Mouse (Mus musculus): ENCODE measurements at regions not wholly inside any gene's neighbourhood (a gene's known extent, or its start where the extent isn't known, plus 50 kb on each side); places are given as distances from the start of the nearest gene placed in this dataset.

DNA sequence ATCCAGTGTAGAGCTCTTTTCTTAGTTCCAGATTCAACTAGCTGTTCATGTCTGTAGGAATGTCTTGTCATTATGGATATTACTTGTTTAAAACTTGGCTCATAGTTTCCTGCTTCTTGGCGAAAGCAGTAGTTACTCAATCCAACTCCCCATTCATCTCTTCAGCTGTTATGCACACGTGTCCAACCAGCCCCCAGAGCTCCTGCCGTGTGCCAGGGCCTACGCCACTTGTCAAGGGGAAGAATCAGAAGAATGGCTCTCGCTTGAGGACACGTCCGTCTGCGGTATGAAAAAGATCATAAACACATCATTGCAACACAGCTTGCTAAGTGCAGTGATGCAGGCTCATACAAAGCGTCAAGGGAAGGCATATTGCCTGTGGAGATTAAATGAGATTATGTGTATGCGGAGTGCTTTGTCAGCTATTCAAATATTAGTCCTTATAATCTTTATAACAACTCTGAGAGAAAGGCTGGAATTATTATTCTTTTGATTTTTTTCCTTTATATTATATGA, 223.0 kb upstream of the Chd6 start:
- no peak overlapping the region for H3K27ac ChIP-seq
- H3K4me2 ChIP-seq (ENCODE audit: low read depth, low read length): no peak overlapping the region
- H3K9ac ChIP-seq (replicated peaks; ENCODE audit: low read length): no peak overlapping the region
- no peaks in the 10 kb centered on the region for H3K9me3 ChIP-seq (ENCODE audit: low read length)
- no peak for ATAC-seq
- no peaks in the 10 kb centered on the region for H3K27me3 ChIP-seq (ENCODE audit: insufficient read depth, low read length)
- peak; percentile 27 for DNase-seq (ENCODE audit: low spot score)
- WGBS: 62% methylated on average over 10 of the region's 10 CpGs
- H3K4me3 ChIP-seq (ENCODE audit: low read length): no peak overlapping the region
- no peaks in the 10 kb centered on the region for H3K36me3 ChIP-seq (ENCODE audit: insufficient read depth, low read length)
- H3K4me1 ChIP-seq (ENCODE audit: insufficient read depth, low read length): no peaks in the 10 kb centered on the region
- TF ChIP-seq CTCF (IDR thresholded peaks at IDR 0.05; ENCODE audit: low read depth): no peak

DNA sequence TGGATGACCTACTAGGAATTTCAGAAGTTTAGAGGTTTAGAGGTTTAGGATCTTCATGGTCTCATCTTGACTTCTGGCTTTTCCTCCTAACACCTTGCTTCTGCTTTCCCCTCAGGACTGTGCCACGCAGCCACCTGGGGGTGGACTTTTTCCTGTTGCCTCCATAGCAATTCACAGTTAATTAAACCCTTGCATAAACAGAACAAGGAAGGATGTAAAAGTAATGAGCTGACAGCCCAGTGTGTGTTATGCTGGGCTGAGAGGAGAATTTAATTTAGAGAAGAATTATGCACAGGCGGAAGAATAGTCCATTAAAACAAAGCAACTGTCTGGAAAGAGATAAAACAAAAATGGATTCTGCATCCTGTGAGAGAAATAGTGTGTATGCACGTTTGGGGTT, 193.9 kb upstream of the Chd6 start:
- no peaks in the 10 kb centered on the region for H3K36me3 ChIP-seq (ENCODE audit: insufficient read depth, low read length)
- no peak overlapping the region for H3K4me2 ChIP-seq (ENCODE audit: low read depth, low read length)
- H3K27me3 ChIP-seq (ENCODE audit: insufficient read depth, low read length): no peaks in the 10 kb centered on the region
- no peak for TF ChIP-seq CTCF (IDR thresholded peaks at IDR 0.05; ENCODE audit: low read depth)
- H3K4me1 ChIP-seq (ENCODE audit: insufficient read depth, low read length): no peaks in the 10 kb centered on the region
- H3K27ac ChIP-seq: no peak overlapping the region
- no peak overlapping the region for H3K9ac ChIP-seq (replicated peaks; ENCODE audit: low read length)
- ATAC-seq (no peak), DNase-seq (ENCODE audit: low spot score) (no peak)
- 43% methylated on average over 3 of the region's 3 CpGs for WGBS
- H3K9me3 ChIP-seq (ENCODE audit: low read length): no peaks in the 10 kb centered on the region
- H3K4me3 ChIP-seq (ENCODE audit: low read length): no peak overlapping the region

- Histone ChIP-seq H3K4me1 (ENCODE audit: insufficient read depth, low read length) (no peaks in the 10 kb centered on the region), H3K27me3 (ENCODE audit: insufficient read depth, low read length) (no peaks in the 10 kb centered on the region), H3K9me3 (ENCODE audit: low read length) (no peaks in the 10 kb centered on the region), H3K9ac (replicated peaks; ENCODE audit: low read length) (no peak overlapping the region), H3K36me3 (ENCODE audit: insufficient read depth, low read length) (no peaks in the 10 kb centered on the region), H3K4me2 (ENCODE audit: low read depth, low read length) (no peak overlapping the region), H3K27ac (no peak overlapping the region), H3K4me3 (ENCODE audit: low read length) (no peak overlapping the region)
- ATAC-seq (no peak), DNase-seq (ENCODE audit: low spot score) (no peak)
- 65% methylated on average over 9 of the region's 9 CpGs for WGBS
- no peak for TF ChIP-seq CTCF (IDR thresholded peaks at IDR 0.05; ENCODE audit: low read depth)
Measured at GRCm38 (mm10) chr2:161268861-161269413, 160.1 kb upstream of the Chd6 start.

- H3K27me3 ChIP-seq (ENCODE audit: insufficient read depth, low read length): no peaks in the 10 kb centered on the region
- no peak overlapping the region for H3K9ac ChIP-seq (replicated peaks; ENCODE audit: low read length)
- no peak overlapping the region for H3K27ac ChIP-seq
- H3K9me3 ChIP-seq (ENCODE audit: low read length): no peaks in the 10 kb centered on the region
- no peak for TF ChIP-seq CTCF (IDR thresholded peaks at IDR 0.05; ENCODE audit: low read depth)
- DNase-seq (ENCODE audit: low spot score): no peak
- no peaks in the 10 kb centered on the region for H3K4me1 ChIP-seq (ENCODE audit: insufficient read depth, low read length)
- ATAC-seq: no peak
- 27% methylated on average over 5 of the region's 5 CpGs for WGBS
- no peaks in the 10 kb centered on the region for H3K36me3 ChIP-seq (ENCODE audit: insufficient read depth, low read length)
- no peak overlapping the region for H3K4me2 ChIP-seq (ENCODE audit: low read depth, low read length)
- no peak overlapping the region for H3K4me3 ChIP-seq (ENCODE audit: low read length)
Measured at GRCm38 (mm10) chr2:161266476-161266875, 157.6 kb upstream of the Chd6 start.

DNA sequence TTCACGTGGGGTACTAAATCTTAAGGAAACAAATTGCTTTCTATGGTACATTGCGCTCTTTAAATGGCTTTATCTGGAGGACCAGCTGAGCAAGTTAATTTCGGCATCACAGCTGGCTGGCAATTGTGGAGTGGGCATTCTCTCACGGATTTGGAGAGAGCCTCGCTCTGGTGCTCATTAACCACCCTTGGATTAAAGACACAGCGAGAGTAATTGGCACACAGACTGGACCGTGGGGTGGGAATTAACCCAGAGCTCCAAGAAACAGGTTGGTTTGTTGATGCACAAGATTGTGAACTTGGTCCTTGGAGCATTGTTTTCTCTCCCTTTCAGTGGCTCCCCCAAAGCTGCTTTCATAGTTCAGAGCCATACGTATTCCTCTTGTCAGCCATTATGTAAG, 156.3 kb upstream of the Chd6 start:
- Histone ChIP-seq H3K27me3 (ENCODE audit: insufficient read depth, low read length) (no peaks in the 10 kb centered on the region), H3K4me1 (ENCODE audit: insufficient read depth, low read length) (no peaks in the 10 kb centered on the region), H3K36me3 (ENCODE audit: insufficient read depth, low read length) (no peaks in the 10 kb centered on the region), H3K9me3 (ENCODE audit: low read length) (no peaks in the 10 kb centered on the region), H3K27ac (no peak overlapping the region), H3K9ac (replicated peaks; ENCODE audit: low read length) (no peak overlapping the region), H3K4me2 (ENCODE audit: low read depth, low read length) (no peak overlapping the region), H3K4me3 (ENCODE audit: low read length) (no peak overlapping the region)
- 36% methylated on average over 8 of the region's 8 CpGs for WGBS
- no peak for TF ChIP-seq CTCF (IDR thresholded peaks at IDR 0.05; ENCODE audit: low read depth)
- ATAC-seq: no peak
- peak; percentile 67 for DNase-seq (ENCODE audit: low spot score)

GRCm38 (mm10) chr2:161252761-161253160, 143.9 kb upstream of the Chd6 start:
- Histone ChIP-seq H3K27ac (no peak overlapping the region), H3K4me1 (ENCODE audit: insufficient read depth, low read length) (no peaks in the 10 kb centered on the region), H3K27me3 (ENCODE audit: insufficient read depth, low read length) (no peaks in the 10 kb centered on the region), H3K4me3 (ENCODE audit: low read length) (no peak overlapping the region), H3K9ac (replicated peaks; ENCODE audit: low read length) (no peak overlapping the region), H3K36me3 (ENCODE audit: insufficient read depth, low read length) (no peaks in the 10 kb centered on the region), H3K4me2 (ENCODE audit: low read depth, low read length) (no peak overlapping the region), H3K9me3 (ENCODE audit: low read length) (no peaks in the 10 kb centered on the region)
- no peak for ATAC-seq
- no peak for DNase-seq (ENCODE audit: low spot score)
- WGBS: 88% methylated on average over 2 of the region's 2 CpGs
- TF ChIP-seq CTCF (IDR thresholded peaks at IDR 0.05; ENCODE audit: low read depth): no peak

- no peak overlapping the region for H3K27ac ChIP-seq
- H3K4me3 ChIP-seq (ENCODE audit: low read length): no peak overlapping the region
- no peaks in the 10 kb centered on the region for H3K4me1 ChIP-seq (ENCODE audit: insufficient read depth, low read length)
- H3K36me3 ChIP-seq (ENCODE audit: insufficient read depth, low read length): no peaks in the 10 kb centered on the region
- no peaks in the 10 kb centered on the region for H3K9me3 ChIP-seq (ENCODE audit: low read length)
- DNase-seq (ENCODE audit: low spot score): no peak
- no peak overlapping the region for H3K9ac ChIP-seq (replicated peaks; ENCODE audit: low read length)
- WGBS: 88% methylated on average over 6 of the region's 6 CpGs
- H3K4me2 ChIP-seq (ENCODE audit: low read depth, low read length): no peak overlapping the region
- no peak for ATAC-seq
- no peaks in the 10 kb centered on the region for H3K27me3 ChIP-seq (ENCODE audit: insufficient read depth, low read length)
- TF ChIP-seq CTCF (IDR thresholded peaks at IDR 0.05; ENCODE audit: low read depth): no peak
Measured at GRCm38 (mm10) chr2:161241665-161242064, 132.8 kb upstream of the Chd6 start.
